Mouse (Mus musculus) megakaryocyte, adult 5-6 weeks (primary cell): ENCODE measurements around the gene Mpp3. TPM values are rescaled to one million over a fixed set of nuclear protein-coding genes. Genes with fewer than 3 reads are reported as not detected.
"Not testable (repeated sequence)": the region's sequence is repeated elsewhere in the genome, so short reads cannot be mapped to it uniquely, and the experiment has no call there.

Experiments used
- ATAC-seq: 2 replicates; pipeline ENCODE4 v1.8.0; 2016; ENCODE audit warnings: mild to moderate bottlenecking, inconsistent platforms; ENCODE audit not compliant: poor library complexity, severe bottlenecking
- total RNA-seq, 2 experiments: library from RNA; stranded (forward) in 1 of 2; stranded (reverse) in 1 of 2; fragments of 153-499, 151-499 nt in 1 of 2; fragments of 221-1000, 200-1000 nt in 1 of 2; gene quantifications; 2 replicates each; pipeline versions ENCODE4 v1.2.3 to v1.2.4; 2015 to 2017

Mpp3 gene
- total RNA-seq, 2 experiments from 2014 or later = not detected

- no peak for ATAC-seq
Measured at GRCm38 (mm10) chr11:102013201-102013600, 15.1 kb downstream of the Mpp3 start.

GRCm38 (mm10) chr11:102011510-102011909 lies 16.8 kb downstream of the Mpp3 start:
- ATAC-seq = no peak

GRCm38 (mm10) chr11:102010140-102010539 lies 18.1 kb downstream of the Mpp3 start:
- ATAC-seq = no peak

DNA sequence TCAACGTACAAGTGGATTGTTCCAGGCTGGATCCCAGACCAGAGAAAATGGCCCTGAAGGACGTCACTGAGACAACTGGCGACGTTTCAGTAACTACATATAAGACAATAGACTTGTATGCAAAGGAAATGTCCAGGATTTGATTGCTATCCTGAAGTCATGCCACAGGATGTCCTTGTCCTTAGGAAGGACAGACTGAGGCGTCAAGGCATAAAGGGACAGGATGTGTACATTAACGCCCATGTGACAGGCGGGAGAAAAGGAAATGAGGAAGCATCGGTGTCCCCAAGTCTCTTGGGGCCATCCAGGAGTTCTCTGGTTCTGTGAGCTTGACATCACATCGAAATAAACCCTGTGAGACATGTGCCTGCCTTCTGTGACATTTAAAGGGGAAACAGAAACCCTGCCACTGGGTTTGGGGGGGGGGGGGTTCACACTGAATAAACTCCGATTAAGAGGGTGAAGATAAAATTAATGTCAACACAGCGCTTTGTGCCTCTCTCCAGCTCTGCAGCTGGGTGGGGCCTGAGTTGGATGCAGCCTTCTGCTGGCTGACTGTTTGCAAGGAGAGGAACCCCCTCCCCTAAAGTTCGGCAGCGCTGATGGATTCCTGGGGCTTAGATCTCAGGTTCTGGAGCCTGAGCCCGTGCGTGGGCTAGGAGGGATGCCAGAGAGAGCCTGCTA lies 19.2 kb downstream of the Mpp3 start:
- no peak for ATAC-seq

DNA sequence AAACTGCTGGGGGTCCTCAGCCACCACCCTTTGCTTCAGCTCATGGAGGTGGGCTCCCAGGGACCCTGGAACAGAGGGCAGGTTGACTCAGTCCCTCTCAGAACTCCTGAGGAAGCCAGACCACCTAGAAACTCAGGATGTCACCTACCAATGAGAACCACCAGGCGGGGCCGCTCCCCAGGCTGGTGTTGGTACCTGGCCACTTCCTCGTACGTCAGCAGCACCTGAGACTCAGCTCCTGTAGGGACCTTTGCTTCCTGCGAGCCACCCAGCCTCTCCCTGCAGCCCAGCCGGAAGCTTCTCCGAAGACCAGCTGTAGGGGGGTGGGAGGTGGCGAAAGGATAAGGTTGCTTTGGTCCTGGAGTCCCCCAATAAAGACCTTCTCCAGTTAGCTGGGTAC lies 19.9 kb downstream of the Mpp3 start:
- no peak for ATAC-seq

DNA sequence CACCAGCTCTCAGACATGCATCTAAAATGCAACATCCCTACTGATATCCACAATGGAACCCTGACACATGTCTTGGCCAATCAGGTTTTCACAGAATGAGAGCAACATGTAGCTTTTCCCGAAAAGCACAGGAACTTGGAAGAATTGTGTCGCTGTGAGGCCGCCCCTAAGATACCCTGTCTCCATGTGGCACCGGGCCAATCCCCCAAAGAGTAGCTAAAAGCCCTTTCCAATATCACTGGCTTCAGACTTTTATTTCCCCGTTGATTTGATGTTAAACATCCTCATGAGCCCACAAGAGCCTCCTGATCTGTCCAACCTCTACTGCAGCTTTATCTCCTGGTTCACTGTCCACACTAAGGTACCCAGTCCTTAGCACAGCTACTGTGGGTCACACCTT lies 21.6 kb downstream of the Mpp3 start:
- ATAC-seq = no peak

DNA sequence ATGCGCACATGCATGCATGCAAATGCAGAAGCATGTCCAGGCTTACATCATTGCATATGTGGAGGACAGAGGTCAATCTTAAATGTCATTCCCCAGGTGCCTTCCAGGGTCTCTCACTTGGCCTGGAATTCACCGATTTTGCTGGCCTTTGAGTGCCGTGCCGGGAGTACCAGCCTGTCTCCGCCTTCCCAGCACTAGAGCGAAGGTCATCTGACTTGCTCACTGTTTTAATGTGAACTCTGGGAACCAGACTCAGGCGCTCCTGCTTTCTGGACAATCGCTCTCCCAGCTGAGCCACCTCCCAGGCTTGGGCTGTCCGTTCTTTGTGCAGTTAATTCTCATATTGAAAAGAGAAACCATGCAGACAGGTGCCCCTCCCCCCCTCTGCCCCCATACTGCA lies 22.0 kb downstream of the Mpp3 start:
- no peak for ATAC-seq

DNA sequence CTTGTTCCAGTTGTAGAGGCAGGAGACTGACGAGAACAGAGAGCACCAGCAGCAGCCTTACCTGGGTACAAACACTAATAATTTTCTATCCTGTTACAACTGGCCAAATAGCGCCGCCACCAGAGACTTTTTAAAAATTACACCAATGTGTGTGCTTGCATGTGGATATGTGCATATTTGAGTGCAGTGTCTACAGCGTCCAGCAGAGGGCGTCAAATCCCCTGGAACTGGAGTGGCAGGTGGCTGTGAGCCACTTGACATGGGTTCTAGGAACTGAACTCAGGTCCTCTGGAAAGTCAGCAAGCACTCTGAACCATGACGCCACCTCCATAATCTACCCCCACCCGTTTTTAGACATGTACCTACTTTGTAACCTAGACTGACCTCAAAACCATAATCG lies 24.0 kb downstream of the Mpp3 start:
- no peak for ATAC-seq

DNA sequence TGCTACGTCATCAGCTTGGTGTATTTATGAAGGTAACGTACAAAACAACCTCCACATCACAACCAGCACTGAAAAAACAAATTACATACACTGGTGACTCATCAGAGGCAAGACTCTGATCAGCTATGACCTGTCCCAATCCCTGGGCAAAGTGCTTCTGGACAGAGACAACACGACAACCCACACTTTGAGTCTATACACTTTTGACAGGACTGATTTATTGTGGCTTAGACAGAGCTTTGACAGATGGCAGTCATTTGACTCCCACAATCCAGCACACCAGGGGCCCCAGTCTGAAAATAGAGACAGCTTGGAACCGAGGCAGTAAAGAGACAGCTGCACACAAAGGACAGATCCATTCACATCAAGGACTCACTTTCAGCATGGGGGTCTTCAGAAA lies 28.8 kb downstream of the Mpp3 start:
- no peak for ATAC-seq

- no peak for ATAC-seq
Measured at GRCm38 (mm10) chr11:101998258-101998657, 30.0 kb downstream of the Mpp3 start.

DNA sequence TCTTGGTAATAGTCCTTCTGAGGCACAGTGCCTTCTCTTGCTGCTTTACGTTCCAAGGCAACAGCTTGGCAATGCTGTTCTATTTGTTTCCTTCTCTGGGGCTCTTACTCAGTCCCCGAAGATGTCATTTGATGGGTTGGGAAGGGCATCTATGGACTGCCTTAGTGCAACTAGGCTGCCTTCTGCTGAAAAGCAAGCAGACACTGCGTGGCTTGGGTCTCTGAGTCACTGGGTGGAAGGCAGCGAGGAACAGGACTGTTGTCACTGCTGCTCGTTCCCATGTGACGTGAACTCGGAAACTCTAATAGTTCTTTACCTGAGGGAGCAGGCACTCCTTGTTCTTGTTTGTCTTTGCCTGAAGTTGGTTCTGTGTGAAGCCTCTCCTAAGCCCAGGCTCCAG lies 32.3 kb downstream of the Mpp3 start:
- no peak for ATAC-seq

- ATAC-seq = no peak
Measured at GRCm38 (mm10) chr11:101994100-101994499, 34.2 kb downstream of the Mpp3 start.

GRCm38 (mm10) chr11:101992411-101992810 lies 35.9 kb downstream of the Mpp3 start:
- ATAC-seq = no peak

- no peak for ATAC-seq
Measured at GRCm38 (mm10) chr11:101991813-101992212, 36.4 kb downstream of the Mpp3 start.

GRCm38 (mm10) chr11:101990244-101990643 lies 38.0 kb downstream of the Mpp3 start:
- ATAC-seq = no peak

DNA sequence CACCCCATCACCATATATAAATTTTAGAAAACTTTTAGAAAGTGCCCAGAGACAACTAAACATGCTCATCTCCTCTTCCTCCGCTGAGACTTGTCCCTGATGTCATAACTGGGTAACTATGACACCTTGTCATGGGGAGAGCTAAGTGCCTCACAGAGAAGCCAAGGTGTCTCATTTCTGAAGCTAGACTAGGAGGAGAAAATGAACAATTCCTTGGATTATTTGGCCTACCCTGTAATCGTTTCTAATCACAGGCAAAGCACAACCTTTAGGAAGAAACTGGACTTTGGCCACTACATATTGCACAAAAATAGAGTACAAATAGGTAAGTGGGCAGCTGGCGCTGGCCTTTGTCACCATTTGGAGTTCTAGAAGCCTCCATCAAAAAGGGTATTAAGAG lies 41.3 kb downstream of the Mpp3 start, which contains the start of gene Dusp3:
Gene Dusp3, minus strand, starts transcription at position 101 of the 400 bp plus-strand sequence.
- ATAC-seq = no peak

- ATAC-seq = peak; percentile 28
Measured at GRCm38 (mm10) chr11:101985990-101986389, 42.3 kb downstream of the Mpp3 start.

- not testable (repeated sequence) for ATAC-seq
Measured at GRCm38 (mm10) chr11:101985450-101985849, 42.8 kb downstream of the Mpp3 start.

GRCm38 (mm10) chr11:101984054-101985025 lies 43.9 kb downstream of the Mpp3 start, which contains the start of gene Cfap97d1:
Cfap97d1 (plus strand) TSS chr11:101984279.
- peak; percentile 72 for ATAC-seq

GRCm38 (mm10) chr11:101983431-101983921 lies 44.8 kb downstream of the Mpp3 start:
- no peak for ATAC-seq

DNA sequence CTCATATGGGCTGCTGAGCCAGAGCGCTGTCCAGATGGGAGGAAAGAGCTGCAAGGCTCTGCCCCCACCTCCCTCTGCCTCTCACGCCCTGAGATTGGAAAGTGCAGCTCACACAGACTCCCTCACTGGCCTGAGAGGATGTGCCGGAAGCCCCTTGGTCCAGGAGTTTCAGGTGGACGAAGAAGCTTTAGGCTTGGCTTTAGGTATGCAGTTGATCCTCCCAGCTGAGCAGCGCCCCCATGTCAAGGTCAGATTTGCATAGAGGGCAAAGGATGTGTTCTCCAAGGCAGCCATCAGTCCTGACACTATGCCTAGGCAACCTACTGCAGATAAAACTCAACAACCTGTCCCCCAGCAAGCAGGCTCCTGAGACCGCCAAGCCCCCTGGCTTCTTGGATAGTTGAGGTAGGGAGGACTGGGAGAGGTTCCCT lies 45.3 kb downstream of the Mpp3 start:
- no peak for ATAC-seq

DNA sequence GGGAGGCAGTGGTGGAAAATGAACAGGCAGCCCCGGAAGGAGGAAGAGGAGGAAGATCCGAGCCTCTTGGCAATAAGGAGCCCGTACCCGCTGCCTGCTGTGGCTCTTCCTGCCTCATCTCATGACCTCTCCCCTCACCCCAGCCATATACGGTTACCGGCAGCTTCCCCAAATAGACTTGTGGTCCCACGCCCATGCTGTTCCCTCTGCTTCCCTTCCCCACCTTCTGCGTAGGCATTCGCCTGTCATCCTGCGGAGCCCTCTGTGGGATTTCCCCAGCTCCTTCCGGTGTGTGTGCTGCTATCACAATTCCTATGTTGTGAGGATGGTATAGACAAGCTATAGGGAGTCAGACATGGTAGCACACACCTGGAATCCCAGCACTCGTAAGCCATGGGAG lies 46.4 kb downstream of the Mpp3 start:
- peak; percentile 71 for ATAC-seq
